Mouse (Mus musculus): ENCODE measurements around the gene Gm10197. TPM values are rescaled to one million over a fixed set of nuclear protein-coding genes. Genes with fewer than 3 reads are reported as not detected.

Gene Gm10197
- polyA plus RNA-seq, 1 experiment from 2014 or later, result not detected

DNA sequence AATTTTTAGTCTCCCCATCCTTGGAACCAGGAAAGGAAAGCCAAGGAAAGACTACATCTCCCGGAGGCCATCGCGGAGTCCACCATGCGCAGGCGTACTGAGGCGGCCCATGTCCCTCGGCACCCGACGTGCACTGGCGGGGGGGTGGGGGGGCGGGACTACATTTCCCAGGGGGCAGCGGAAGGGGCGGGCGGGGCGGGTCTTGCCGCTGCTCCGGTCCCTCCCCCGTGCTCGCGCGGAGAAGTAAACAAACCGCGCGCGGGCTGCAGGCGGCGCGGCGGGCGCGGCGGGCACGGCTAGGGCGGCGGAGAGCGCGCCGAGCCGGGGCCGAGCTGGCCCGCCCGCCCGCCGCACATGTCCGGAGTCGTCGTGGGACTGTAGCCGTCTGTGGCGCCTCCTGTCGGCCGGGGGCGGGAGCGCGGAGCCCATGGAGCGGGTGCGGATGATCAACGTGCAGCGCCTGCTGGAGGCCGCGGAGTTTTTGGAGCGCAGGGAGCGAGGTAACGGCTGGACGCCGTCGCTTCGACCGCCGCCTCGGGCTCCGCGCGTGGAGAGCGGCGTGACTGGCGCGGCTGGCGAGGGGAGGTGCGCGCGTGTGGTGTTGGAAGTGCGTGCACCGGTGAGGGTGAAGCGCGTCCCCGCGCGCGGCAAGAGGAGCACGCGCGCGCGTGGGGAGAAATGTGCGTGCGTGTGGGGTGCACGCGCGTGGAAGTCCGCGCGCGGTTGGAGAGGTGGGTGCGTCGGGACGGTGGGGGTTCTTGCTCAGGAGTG, 42.2 kb downstream of the Gm10197 start:
- peaks cover 26% of the 10 kb centered on the region for H3K36me3 ChIP-seq
- peaks cover 34% of the 10 kb centered on the region for H3K4me1 ChIP-seq (replicated peaks)
- peak overlapping the region; percentile 79 for H3K27ac ChIP-seq
- peak overlapping the region; percentile 86 for H3K4me3 ChIP-seq (replicated peaks)
- H3K9ac ChIP-seq (replicated peaks), result peak overlapping the region; percentile 78
- ATAC-seq (ENCODE audit: insufficient number of reproducible peaks, insufficient read depth, low FRiP score, low TSS enrichment, low read depth), result peak; percentile 64
- no peaks in the 10 kb centered on the region for H3K27me3 ChIP-seq
- peak overlapping the region; percentile 97 for H3K4me2 ChIP-seq
- under 1% methylated on average over 92 of the region's 106 CpGs for WGBS
- H3K9me3 ChIP-seq, result 0 out of 2 replicates have a peak, but pooled peaks cover 3% of the 10 kb centered on the region

DNA sequence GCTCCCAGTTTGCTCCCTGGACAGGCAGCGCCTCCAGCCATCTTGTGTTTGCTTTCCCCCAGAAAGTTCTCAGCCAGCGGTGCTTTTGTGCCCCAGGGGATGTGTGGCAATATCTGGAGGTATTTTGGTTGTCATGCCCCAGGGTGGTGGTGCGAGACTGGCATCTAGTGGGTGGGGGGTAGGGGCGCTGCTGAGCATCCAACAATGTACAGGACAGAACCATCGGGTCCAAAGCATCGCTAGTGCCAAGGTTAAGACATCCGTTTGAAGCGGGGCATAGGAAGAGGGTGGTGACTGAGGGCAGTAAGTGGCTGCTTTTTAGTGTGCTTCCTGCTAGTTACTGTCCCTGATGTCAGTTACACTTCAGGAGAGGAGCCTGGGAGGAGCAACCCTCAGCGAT, 43.5 kb downstream of the Gm10197 start:
- H3K9ac ChIP-seq (replicated peaks), result no peak overlapping the region
- H3K4me1 ChIP-seq (replicated peaks), result peaks cover 42% of the 10 kb centered on the region
- no peak overlapping the region for H3K4me2 ChIP-seq
- no peaks in the 10 kb centered on the region for H3K27me3 ChIP-seq
- ATAC-seq (ENCODE audit: insufficient number of reproducible peaks, insufficient read depth, low FRiP score, low TSS enrichment, low read depth), result no peak
- H3K9me3 ChIP-seq, result 0 out of 2 replicates have a peak, but pooled peaks cover 3% of the 10 kb centered on the region
- H3K27ac ChIP-seq, result no peak overlapping the region
- H3K4me3 ChIP-seq (replicated peaks), result no peak overlapping the region
- peaks cover 18% of the 10 kb centered on the region for H3K36me3 ChIP-seq
- 77% methylated on average over 9 of the region's 9 CpGs for WGBS

DNA sequence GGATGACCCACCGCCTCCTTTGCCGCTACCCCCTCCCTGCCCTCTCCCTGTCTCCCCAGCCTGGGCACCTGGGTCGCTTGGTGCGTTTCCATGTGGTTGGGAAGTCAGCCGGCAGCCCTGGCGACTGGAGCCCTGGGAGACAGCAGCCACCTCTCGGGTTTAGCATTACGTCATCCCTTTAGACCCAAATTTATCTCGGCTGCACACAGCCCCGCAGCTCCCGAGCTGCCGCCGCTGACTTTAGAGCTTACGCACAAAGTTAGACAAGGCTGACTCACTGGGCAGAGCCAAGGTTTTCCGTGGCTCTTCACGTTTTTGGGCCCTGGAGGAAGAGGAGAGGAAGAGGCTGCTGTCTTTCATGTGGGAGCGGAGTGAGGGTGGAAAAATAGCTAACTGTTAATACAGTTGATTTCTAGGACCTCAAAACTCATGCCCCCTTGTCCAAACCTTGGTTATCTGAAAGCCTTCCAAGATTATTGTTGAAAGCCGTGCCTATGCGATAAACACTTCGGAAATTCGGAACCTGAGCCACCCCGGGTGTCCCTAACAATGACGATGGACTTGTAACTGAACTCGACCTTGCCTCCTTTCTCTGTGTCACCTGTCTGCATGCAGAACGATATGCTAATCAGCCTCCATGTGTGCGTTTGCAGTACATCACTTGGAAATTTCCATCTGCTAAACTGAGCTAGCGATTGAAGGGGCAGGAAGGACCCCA, 45.8 kb downstream of the Gm10197 start:
- peak overlapping the region; percentile 54 for H3K4me2 ChIP-seq
- 17% methylated on average over 27 of the region's 27 CpGs for WGBS
- H3K4me3 ChIP-seq (replicated peaks), result peak overlapping the region; percentile 29
- H3K9ac ChIP-seq (replicated peaks), result peak overlapping the region; percentile 44; the same call in 1 of the 2 replicates
- H3K36me3 ChIP-seq, result no peaks in the 10 kb centered on the region
- ATAC-seq (ENCODE audit: insufficient number of reproducible peaks, insufficient read depth, low FRiP score, low TSS enrichment, low read depth), result no peak
- H3K27ac ChIP-seq, result peak overlapping the region; percentile 50; the same call in 1 of the 2 replicates
- H3K27me3 ChIP-seq, result no peaks in the 10 kb centered on the region
- no peaks in the 10 kb centered on the region for H3K9me3 ChIP-seq
- peaks cover 37% of the 10 kb centered on the region for H3K4me1 ChIP-seq (replicated peaks)

DNA sequence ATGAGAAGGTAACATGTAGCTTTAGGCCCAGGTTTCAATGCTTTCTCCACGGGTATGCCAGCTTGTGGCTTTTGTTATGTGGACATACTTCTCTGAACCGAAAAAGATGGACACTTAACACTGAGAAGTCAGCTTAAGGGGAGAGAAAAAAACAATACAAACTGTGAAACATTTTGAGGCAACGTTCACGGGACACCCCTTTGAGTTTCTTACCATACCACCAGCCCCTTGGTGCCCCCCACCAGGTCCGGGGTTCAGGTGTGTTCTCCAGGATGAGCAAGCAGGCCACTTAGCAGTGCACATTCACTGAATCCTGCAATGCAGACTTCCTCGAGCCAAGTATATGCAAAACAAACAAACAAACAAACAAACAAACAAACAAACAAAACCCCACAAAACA, 46.7 kb downstream of the Gm10197 start:
- Histone ChIP-seq H3K4me3 (replicated peaks) (no peak overlapping the region; the same call in 1 of the 2 replicates), H3K4me2 (peak overlapping the region; percentile 54), H3K9ac (replicated peaks) (no peak overlapping the region; the same call in 1 of the 2 replicates)

DNA sequence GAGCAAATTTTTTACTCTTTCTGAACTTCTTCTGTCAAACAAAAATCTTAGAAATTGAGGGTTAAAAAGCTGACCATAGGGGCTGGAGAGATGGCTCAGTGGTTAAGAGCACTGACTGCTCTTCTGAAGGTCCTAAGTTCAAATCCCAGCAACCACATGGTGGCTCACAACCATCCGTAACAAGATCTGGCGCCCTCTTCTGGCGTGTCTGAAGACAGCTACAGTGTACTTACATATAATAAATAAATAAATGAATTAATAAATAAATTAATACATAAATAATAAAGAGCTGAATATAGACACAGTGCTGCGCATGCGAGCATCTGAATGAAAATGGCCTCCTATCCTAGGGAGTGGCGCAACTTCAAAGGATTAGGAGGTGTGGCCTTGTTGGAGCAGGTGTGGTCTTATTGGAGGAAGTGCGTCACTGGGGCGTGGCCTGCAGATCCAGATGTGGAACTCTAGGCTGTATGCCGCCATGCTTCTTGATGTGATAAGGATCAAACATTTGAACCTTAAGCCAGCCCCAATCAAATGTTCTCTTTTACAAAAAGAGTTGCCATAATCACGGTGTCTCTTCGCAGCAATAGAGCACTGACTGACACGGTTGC, 49.0 kb downstream of the Gm10197 start:
- no peak overlapping the region for H3K4me2 ChIP-seq
- no peak for ATAC-seq (ENCODE audit: insufficient number of reproducible peaks, insufficient read depth, low FRiP score, low TSS enrichment, low read depth)
- H3K9ac ChIP-seq (replicated peaks), result no peak overlapping the region
- H3K36me3 ChIP-seq, result no peaks in the 10 kb centered on the region
- H3K4me1 ChIP-seq (replicated peaks), result peaks cover 29% of the 10 kb centered on the region
- no peaks in the 10 kb centered on the region for H3K27me3 ChIP-seq
- H3K4me3 ChIP-seq (replicated peaks), result no peak overlapping the region
- WGBS, result 91% methylated on average over 12 of the region's 12 CpGs
- H3K9me3 ChIP-seq, result no peaks in the 10 kb centered on the region
- no peak overlapping the region for H3K27ac ChIP-seq

More for the DNA sequence above, 46.7 kb downstream of the Gm10197 start:
- peaks cover 29% of the 10 kb centered on the region for H3K4me1 ChIP-seq (replicated peaks)
- H3K27me3 ChIP-seq, result no peaks in the 10 kb centered on the region
- H3K36me3 ChIP-seq, result no peaks in the 10 kb centered on the region
- no peak overlapping the region for H3K27ac ChIP-seq
- 53% methylated on average over 6 of the region's 6 CpGs for WGBS
- H3K9me3 ChIP-seq, result no peaks in the 10 kb centered on the region
- ATAC-seq (ENCODE audit: insufficient number of reproducible peaks, insufficient read depth, low FRiP score, low TSS enrichment, low read depth), result no peak

Other genes with a start within 250 kb of the Gm10197 start
- 80.5 and 83.8 TPM in 2 replicates for gene Add3, start 231.3 kb downstream of the Gm10197 start, polyA plus RNA-seq (2016; fragmentation: Nextera tagmentation; extraction: Ambion mirVana)
- 45.5 and 46.6 TPM in 2 replicates for gene Mxi1, start 61.2 kb downstream of the Gm10197 start, polyA plus RNA-seq (2016; fragmentation: Nextera tagmentation; extraction: Ambion mirVana)
- gene Smndc1, start 18.8 kb upstream of the Gm10197 start, polyA plus RNA-seq (2016; fragmentation: Nextera tagmentation; extraction: Ambion mirVana), result 46.7 and 53.1 TPM in 2 replicates
- 3.2 and 3.9 TPM in 2 replicates for gene Dusp5, start 157.3 kb upstream of the Gm10197 start, polyA plus RNA-seq (2016; fragmentation: Nextera tagmentation; extraction: Ambion mirVana)
- gene Nutf2-ps1, start 217.3 kb upstream of the Gm10197 start, polyA plus RNA-seq (2016; fragmentation: Nextera tagmentation; extraction: Ambion mirVana), result 449 and 459 TPM in 2 replicates
- 83.4 and 83.8 TPM in 2 replicates for gene Smc3, start 228.6 kb upstream of the Gm10197 start, polyA plus RNA-seq (2016; fragmentation: Nextera tagmentation; extraction: Ambion mirVana)